Comparison of ENCODE assay signal across 25 mouse cellular contexts in genomic region chr11:3667506-3667905, GRCm38 (mm10). TPM values are rescaled to one million over a fixed set of nuclear protein-coding genes. Genes with fewer than 3 reads are reported as not detected.
A peak's percentile ranks its signal among the peaks of the same experiment; 100 is the strongest.
DNase-seq lines count a peak whose midpoint lies in the region; ATAC-seq and TF ChIP-seq lines count a peak whose summit lies in the region.
"Had no signal": no experiment of that assay in that cellular context is flagged by ENCODE, and none has a peak within 500 bp of the region (broad histone marks: within the 10 kb centered on the region; RNA-seq: fewer than 3 reads in every experiment).

No protein-coding gene starts in this region.

- H3K4me1 ChIP-seq in kidney, postnatal 0 days (replicated peaks; ENCODE audit: insufficient read depth, low read length), result no peaks in the 10 kb centered on the region
- H3K4me1 ChIP-seq in bone marrow macrophage, adult 2 months (ENCODE audit: control insufficient read depth, insufficient read depth, low read length), result peaks cover 21% of the 10 kb centered on the region
- H3K4me1 ChIP-seq: forebrain, embryonic 10.5 days; forebrain, embryonic 13.5 days; hindbrain, embryonic 12.5 days had no signal

- H3K4me3 ChIP-seq in kidney, postnatal 0 days (replicated peaks; ENCODE audit: low read depth, low read length), result no peak overlapping the region
- no peak overlapping the region for H3K4me3 ChIP-seq in C2C12 (ENCODE audit: insufficient read depth, poor library complexity, severe bottlenecking)
- H3K4me3 ChIP-seq in bone marrow macrophage, adult 2 months (ENCODE audit: insufficient read depth, low read length), result no peak overlapping the region
- H3K4me3 ChIP-seq: forebrain, embryonic 10.5 days; forebrain, embryonic 13.5 days; gastrocnemius, adult 2 months; hindbrain, embryonic 12.5 days had no signal

- H3K36me3 ChIP-seq in kidney, postnatal 0 days (ENCODE audit: insufficient read depth, low read length), result peaks cover 35% of the 10 kb centered on the region
- peaks cover 96% of the 10 kb centered on the region for H3K36me3 ChIP-seq in C2C12 (ENCODE audit: control insufficient read depth, insufficient read depth)

- H3K79me3 ChIP-seq in C2C12 (ENCODE audit: low read depth), result no peaks in the 10 kb centered on the region

- 45% methylated on average over 3 of the region's 3 CpGs for WGBS in kidney, postnatal 0 days

- no peak overlapping the region for H3K27ac ChIP-seq in kidney, postnatal 0 days
- 0 out of 2 replicates have a peak overlapping the region, but pooled peaks have one; percentile 22 for H3K27ac ChIP-seq in bone marrow macrophage, adult 2 months (ENCODE audit: insufficient read depth, low read depth, low read length)
- H3K27ac ChIP-seq: forebrain, embryonic 10.5 days; forebrain, embryonic 13.5 days; gastrocnemius, adult 2 months; hindbrain, embryonic 12.5 days; hindbrain, postnatal 0 days had no signal

- TF ChIP-seq CTCF in kidney, postnatal 0 days (IDR thresholded peaks at IDR 0.05; ENCODE audit: low read depth), result no peak
- no peak for TF ChIP-seq CTCF in C2C12 (IDR thresholded peaks at IDR 0.05; ENCODE audit: control insufficient read depth, insufficient read depth, insufficient read length)
- no peak for TF ChIP-seq CTCF in bone marrow macrophage, adult 2 months (IDR thresholded peaks at IDR 0.05; ENCODE audit: low read depth, low read length)

- H3K9ac ChIP-seq in kidney, postnatal 0 days (ENCODE audit: low read depth, low read length), result no peak overlapping the region
- H3K9ac ChIP-seq: forebrain, embryonic 13.5 days; hindbrain, embryonic 12.5 days had no signal

- ATAC-seq in kidney, postnatal 0 days (replicated peaks; ENCODE audit: low FRiP score, low read depth), result no peak
- ATAC-seq: activated CD4-positive, CD25-positive, alpha-beta regulatory T cell, adult 4 months; forebrain, embryonic 13.5 days; forebrain, embryonic 16.5 days; hindbrain, postnatal 0 days; inflammation-experienced regulatory T-cells, adult 6 months; intestine, embryonic 16.5 days had no signal

- no peak for TF ChIP-seq POLR2A in bone marrow macrophage, adult 2 months (IDR thresholded peaks at IDR 0.05; ENCODE audit: borderline replicate concordance, low read depth, low read length)

- H3K9me3 ChIP-seq in kidney, postnatal 0 days (replicated peaks; ENCODE audit: low read length), result no peaks in the 10 kb centered on the region
- H3K9me3 ChIP-seq: forebrain, embryonic 10.5 days; forebrain, embryonic 13.5 days; G1E; hindbrain, embryonic 12.5 days had no signal

- H3K27me3 ChIP-seq in kidney, postnatal 0 days (ENCODE audit: insufficient read depth, low read length), result no peaks in the 10 kb centered on the region
- H3K27me3 ChIP-seq in C2C12 (ENCODE audit: control insufficient read depth, insufficient read depth, insufficient read length), result no peaks in the 10 kb centered on the region
- H3K27me3 ChIP-seq: forebrain, embryonic 13.5 days; hindbrain, embryonic 12.5 days had no signal

- H3ac ChIP-seq in C2C12 (ENCODE audit: control insufficient read depth, insufficient read length, low read depth), result no peak overlapping the region

- peak; percentile 44 for DNase-seq in adrenal gland, adult 2 months
- no peak for DNase-seq in adrenal gland, postnatal 10 days
- DNase-seq in kidney, postnatal 0 days (ENCODE audit: low spot score), result peak; percentile 80
- no peak for DNase-seq in kidney, adult 8-10 months
- DNase-seq in spleen, postnatal 14 days (ENCODE audit: low spot score in 2 of 2), result no peak
- DNase-seq in MN1 (ENCODE audit: low spot score), result no peak
- DNase-seq: cerebellum, adult 11-12 months; cerebellum, adult 8-10 months; cerebellum, postnatal 10 days; gastrocnemius, adult 2 months; gastrocnemius, postnatal 14 days; heart, adult 11 months; kidney, adult 18-20 months had no signal

- H3K79me2 ChIP-seq in C2C12 (ENCODE audit: control insufficient read depth, insufficient read depth), result peaks cover 13% of the 10 kb centered on the region

- H3K4me2 ChIP-seq in kidney, postnatal 0 days (ENCODE audit: low read length), result no peak overlapping the region
- H3K4me2 ChIP-seq: forebrain, embryonic 13.5 days; heart, embryonic 11.5 days; hindbrain, embryonic 12.5 days had no signal

TF ChIP-seq in C2C12, 6 proteins besides CTCF, POLR2A, EP300 and RAD21:
- no peak for TF ChIP-seq USF1 (IDR thresholded peaks at IDR 0.05; ENCODE audit: low read depth)
- TF ChIP-seq CEBPB (IDR thresholded peaks at IDR 0.05; ENCODE audit: low read depth), result peak; percentile 18

RNA-seq across cellular contexts. Expression of gene Morc2a, which starts 18.5 kb away (rescaled TPM):
- 10 to 100 TPM; 33.4 to 39.0 TPM for total RNA-seq in adrenal gland, adult 2 months (2021)
- polyA plus RNA-seq in adrenal gland, adult 2 months (2012; rRNA removed), result 6.8 and 7.3 TPM in 2 replicates
- total RNA-seq in adrenal gland, postnatal 10 days (2021), result 10 to 100 TPM; 33.1 to 44.9 TPM
- 12.3 and 13.9 TPM in 2 replicates for polyA plus RNA-seq in kidney, postnatal 0 days (2015; fragmentation: Nextera tagmentation; extraction: Ambion mirVana)
- polyA plus RNA-seq in C2C12 (2012; fragmentation: generic; extraction: Trizol), result 21.7 TPM
- 17.5 and 18.1 TPM in 2 replicates for polyA plus RNA-seq in bone marrow macrophage, adult 2 months (2012; ENCODE audit: insufficient read depth, insufficient read length, missing spikeins)

Comparison
In these comparisons a context has a peak if more than half of its experiments do, and no peak if none do; other contexts are left out.
1. DNase-seq: peak in adrenal gland, adult 2 months (single experiment) and kidney, postnatal 0 days (single experiment); none in adrenal gland, postnatal 10 days (single experiment), kidney, adult 8-10 months (0 of 2), spleen, postnatal 14 days (0 of 2) and MN1 (single experiment).